Mouse (Mus musculus): ENCODE measurements around the gene Dnaic2. TPM values are rescaled to one million over a fixed set of nuclear protein-coding genes. Genes with fewer than 3 reads are reported as not detected.

Gene Dnaic2
- total and polyA plus RNA-seq, 3 experiments = 0.59 to 0.93 (median 0.83) TPM

GRCm38 (mm10) chr11:114687574-114688188 lies 39.5 kb upstream of the Dnaic2 start:
- Histone ChIP-seq H3K4me1 (ENCODE audit: control insufficient read depth in 1 of 2, insufficient read depth in 2 of 2) (peaks cover 5 to 44% of the 10 kb centered on the region in 2 experiments), H3K27me3 (replicated peaks) (no peaks in the 10 kb centered on the region), H3K4me3 (replicated peaks in 1 of 3; ENCODE audit: low read depth in 2 of 3, low read length in 2 of 3, poor library complexity in 1 of 3) (no peak overlapping the region), H3K9ac (ENCODE audit: insufficient read depth, low read depth) (no peak overlapping the region), H3K27ac (ENCODE audit: insufficient read depth, low read depth) (no peak overlapping the region), H3K4me2 (ENCODE audit: insufficient read depth, low read depth, poor library complexity, severe bottlenecking) (no peak overlapping the region), H3K36me3 (replicated peaks in 1 of 2; ENCODE audit: control insufficient read depth in 1 of 2, insufficient read depth in 1 of 2, low read length in 1 of 2) (peaks cover 0 to 22% of the 10 kb centered on the region in 2 experiments), H3K9me3 (replicated peaks; ENCODE audit: low read length) (no peaks in the 10 kb centered on the region), H3K79me2 (replicated peaks; ENCODE audit: control insufficient read depth, extremely low read depth, insufficient read depth, poor library complexity, severe bottlenecking) (no peaks in the 10 kb centered on the region)
- no peak for DNase-seq (ENCODE audit: extremely low read depth)
- TF ChIP-seq SIN3A (IDR thresholded peaks at IDR 0.05; ENCODE audit: low read length) (no peak), ZC3H11A (IDR thresholded peaks at IDR 0.05; ENCODE audit: low read depth, low read length) (no peak), RAD21 (IDR thresholded peaks at IDR 0.05; ENCODE audit: low read depth, low read length) (no peak), MYC (IDR thresholded peaks at IDR 0.05; ENCODE audit: low read depth, low read length) (no peak), CHD2 (IDR thresholded peaks at IDR 0.05; ENCODE audit: low read length) (no peak)
- in situ Hi-C loops (cut with MboI; ENCODE audit: low pct_ligation_motif_present, low pct_unique_long_range_greater_than_20kb, low sequenced_read_pairs) (no loop called here), dilution Hi-C loops (cut with MboI; ENCODE audit: extremely low pct_ligation_motif_present, extremely low pct_unique_long_range_greater_than_20kb, low sequenced_read_pairs) (no loop called here)

- H3K4me3 ChIP-seq (replicated peaks in 1 of 3; ENCODE audit: low read depth in 2 of 3, low read length in 2 of 3, poor library complexity in 1 of 3) = no peak overlapping the region
- H3K27ac ChIP-seq (ENCODE audit: insufficient read depth, low read depth) = no peak overlapping the region
- no peaks in the 10 kb centered on the region for H3K79me2 ChIP-seq (replicated peaks; ENCODE audit: control insufficient read depth, extremely low read depth, insufficient read depth, poor library complexity, severe bottlenecking)
- peaks cover 5 to 40% of the 10 kb centered on the region in 2 experiments for H3K4me1 ChIP-seq (ENCODE audit: control insufficient read depth in 1 of 2, insufficient read depth in 2 of 2)
- in situ Hi-C loops (cut with MboI; ENCODE audit: low pct_ligation_motif_present, low pct_unique_long_range_greater_than_20kb, low sequenced_read_pairs) (no loop called here), dilution Hi-C loops (cut with MboI; ENCODE audit: extremely low pct_ligation_motif_present, extremely low pct_unique_long_range_greater_than_20kb, low sequenced_read_pairs) (no loop called here)
- no peaks in the 10 kb centered on the region for H3K27me3 ChIP-seq (replicated peaks)
- no peak for DNase-seq (ENCODE audit: extremely low read depth)
- H3K9ac ChIP-seq (ENCODE audit: insufficient read depth, low read depth) = no peak overlapping the region
- no peak for TF ChIP-seq CTCF (conservative IDR thresholded peaks at IDR 0.05 in 1 of 2, IDR thresholded peaks at IDR 0.05 in 1 of 2; ENCODE audit: low read depth in 2 of 2, low read length in 2 of 2)
- TF ChIP-seq ETS1 (conservative IDR thresholded peaks at IDR 0.05; ENCODE audit: low read depth, low read length) = no peak
- no peak for TF ChIP-seq RCOR1 (conservative IDR thresholded peaks at IDR 0.05; ENCODE audit: low read depth, low read length)
- no peak for TF ChIP-seq POLR2AphosphoS2 (IDR thresholded peaks at IDR 0.05; ENCODE audit: low read depth, low read length)
- TF ChIP-seq RAD21 (IDR thresholded peaks at IDR 0.05; ENCODE audit: low read depth, low read length) = no peak
- TF ChIP-seq BHLHE40 (IDR thresholded peaks at IDR 0.05; ENCODE audit: low read depth, low read length) = no peak
- TF ChIP-seq CHD1 (IDR thresholded peaks at IDR 0.05; ENCODE audit: low read depth, low read length) = no peak
- TF ChIP-seq IRF4 (IDR thresholded peaks at IDR 0.05; ENCODE audit: low read depth, low read length) = no peak
- TF ChIP-seq JUND (conservative IDR thresholded peaks at IDR 0.05; ENCODE audit: low read depth, low read length) = no peak
- no peak for TF ChIP-seq MXI1 (IDR thresholded peaks at IDR 0.05; ENCODE audit: low read depth, low read length)
- TF ChIP-seq MAX (IDR thresholded peaks at IDR 0.05; ENCODE audit: low read length) = no peak
- H3K36me3 ChIP-seq (replicated peaks in 1 of 2; ENCODE audit: control insufficient read depth in 1 of 2, insufficient read depth in 1 of 2, low read length in 1 of 2) = peaks cover 0 to 15% of the 10 kb centered on the region in 2 experiments
- no peak overlapping the region for H3K4me2 ChIP-seq (ENCODE audit: insufficient read depth, low read depth, poor library complexity, severe bottlenecking)
- H3K9me3 ChIP-seq (replicated peaks; ENCODE audit: low read length) = no peaks in the 10 kb centered on the region
Observed at GRCm38 (mm10) chr11:114688729-114689128, 38.5 kb upstream of the Dnaic2 start.
